In the genomic region with DNA sequence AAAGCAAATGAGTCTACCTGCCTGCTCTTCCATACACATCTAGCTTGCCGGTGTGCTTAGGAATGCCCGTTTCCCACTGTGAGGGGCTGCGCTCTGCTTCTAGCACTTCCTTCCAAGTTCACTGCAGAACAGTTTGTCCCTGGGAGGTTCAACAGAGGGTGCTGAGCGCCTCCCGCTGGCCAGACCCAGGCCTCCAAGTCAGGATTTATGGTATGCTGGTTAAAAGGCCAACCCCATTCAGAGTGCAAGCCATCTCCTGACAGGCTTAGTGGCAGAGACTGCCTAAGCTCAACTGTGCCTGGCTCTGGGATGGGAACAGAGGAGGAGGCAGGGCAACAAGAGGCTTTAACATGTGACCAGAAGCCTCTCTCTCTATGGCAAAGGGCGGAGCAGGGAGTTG, we compare ENCODE assay signal across 9 mouse cellular contexts.
DNase-seq lines count a peak whose midpoint lies in the region; ATAC-seq and TF ChIP-seq lines count a peak whose summit lies in the region.
"Had no signal": no experiment of that assay in that cellular context is flagged by ENCODE, and none has a peak within 500 bp of the region (broad histone marks: within the 10 kb centered on the region; RNA-seq: fewer than 3 reads in every experiment).

No protein-coding gene starts in this region.

- 27% methylated on average over 6 of the region's 6 CpGs for WGBS in kidney, embryonic 16.5 days
- 37% methylated on average over 6 of the region's 6 CpGs for WGBS in heart, embryonic 16.5 days
- 23% methylated on average over 6 of the region's 6 CpGs for WGBS in neural tube, embryonic 11.5 days

- peak; percentile 62 for DNase-seq in kidney, adult 11 months
- DNase-seq in ZHBTc4 (ENCODE audit: low read depth, low spot score) = peak; percentile 89
- DNase-seq in layer of hippocampus, postnatal 10 days (ENCODE audit: low spot score in 2 of 2) = peak; percentile 53 to 59
- DNase-seq in neural tube, embryonic 11.5 days (ENCODE audit: low spot score) = peak; percentile 46
- DNase-seq in yolk sac, embryonic 10.5 days (ENCODE audit: low spot score) = peak; percentile 36

- H3K4me3 ChIP-seq in kidney, embryonic 16.5 days (ENCODE audit: low read length) = no peak overlapping the region
- H3K4me3 ChIP-seq in cortical plate, adult 2 months (ENCODE audit: insufficient read depth, low read length) = no peak overlapping the region
- H3K4me3 ChIP-seq in heart, embryonic 16.5 days (ENCODE audit: low read length) = no peak overlapping the region
- no peak overlapping the region for H3K4me3 ChIP-seq in neural tube, embryonic 11.5 days (ENCODE audit: low read depth, low read length)
- H3K4me3 ChIP-seq: limb, embryonic 12.5 days had no signal

- TF ChIP-seq CTCF in cortical plate, adult 2 months (IDR thresholded peaks at IDR 0.05; ENCODE audit: extremely low read depth, insufficient read depth, low read length) = 0 out of 2 replicates have a peak, but pooled peaks have one; percentile 16

- H3K36me3 ChIP-seq in kidney, embryonic 16.5 days (ENCODE audit: insufficient read depth, low read length) = no peaks in the 10 kb centered on the region
- no peaks in the 10 kb centered on the region for H3K36me3 ChIP-seq in heart, embryonic 16.5 days (ENCODE audit: control insufficient read depth, insufficient read depth)
- no peaks in the 10 kb centered on the region for H3K36me3 ChIP-seq in neural tube, embryonic 11.5 days (ENCODE audit: control insufficient read depth, insufficient read depth, low read length)
- H3K36me3 ChIP-seq: limb, embryonic 12.5 days had no signal

- no peak overlapping the region for H3K4me2 ChIP-seq in kidney, embryonic 16.5 days (replicated peaks; ENCODE audit: low read depth, low read length)
- no peak overlapping the region for H3K4me2 ChIP-seq in heart, embryonic 16.5 days (ENCODE audit: low read depth, low read length)
- H3K4me2 ChIP-seq in neural tube, embryonic 11.5 days (ENCODE audit: low read depth) = no peak overlapping the region
- H3K4me2 ChIP-seq: limb, embryonic 12.5 days had no signal

- no peaks in the 10 kb centered on the region for H3K9me3 ChIP-seq in kidney, embryonic 16.5 days (ENCODE audit: low read length)
- H3K9me3 ChIP-seq in heart, embryonic 16.5 days (replicated peaks; ENCODE audit: control insufficient read depth, low read length) = no peaks in the 10 kb centered on the region
- H3K9me3 ChIP-seq in neural tube, embryonic 11.5 days (ENCODE audit: control insufficient read depth, low read length) = no peaks in the 10 kb centered on the region
- H3K9me3 ChIP-seq: limb, embryonic 12.5 days had no signal

- peaks cover 8% of the 10 kb centered on the region; the same call in 1 of the 2 replicates for H3K4me1 ChIP-seq in kidney, embryonic 16.5 days (ENCODE audit: insufficient read depth, low read length)
- no peaks in the 10 kb centered on the region for H3K4me1 ChIP-seq in cortical plate, adult 2 months (ENCODE audit: control insufficient read depth, insufficient read depth, low read length)
- peaks cover 45% of the 10 kb centered on the region for H3K4me1 ChIP-seq in heart, embryonic 16.5 days (ENCODE audit: control insufficient read depth, insufficient read depth, low read length)
- H3K4me1 ChIP-seq in neural tube, embryonic 11.5 days (ENCODE audit: control insufficient read depth, insufficient read depth, low read length) = peaks cover 5% of the 10 kb centered on the region; the same call in 1 of the 2 replicates

- H3K9ac ChIP-seq in kidney, embryonic 16.5 days (replicated peaks; ENCODE audit: low read length) = no peak overlapping the region
- no peak overlapping the region for H3K9ac ChIP-seq in heart, embryonic 16.5 days (ENCODE audit: low read length)
- H3K9ac ChIP-seq in neural tube, embryonic 11.5 days (ENCODE audit: low read length) = no peak overlapping the region
- H3K9ac ChIP-seq: limb, embryonic 12.5 days had no signal

- H3K27me3 ChIP-seq in kidney, embryonic 16.5 days (ENCODE audit: insufficient read depth, low read length) = no peaks in the 10 kb centered on the region
- H3K27me3 ChIP-seq in heart, embryonic 16.5 days (ENCODE audit: control insufficient read depth, insufficient read depth, low read length) = no peaks in the 10 kb centered on the region
- no peaks in the 10 kb centered on the region for H3K27me3 ChIP-seq in neural tube, embryonic 11.5 days (ENCODE audit: control insufficient read depth, insufficient read depth, low read length)
- H3K27me3 ChIP-seq: limb, embryonic 12.5 days had no signal

- H3K27ac ChIP-seq in kidney, embryonic 16.5 days (ENCODE audit: low read length) = no peak overlapping the region
- no peak overlapping the region for H3K27ac ChIP-seq in cortical plate, adult 2 months (ENCODE audit: insufficient read depth, low read length)
- no peak overlapping the region for H3K27ac ChIP-seq in heart, embryonic 16.5 days (ENCODE audit: low read length)
- H3K27ac ChIP-seq in neural tube, embryonic 11.5 days (ENCODE audit: low read depth, low read length) = no peak overlapping the region
- H3K27ac ChIP-seq: limb, embryonic 12.5 days had no signal

- no peak for ATAC-seq in kidney, embryonic 16.5 days (ENCODE audit: low FRiP score, low TSS enrichment)
- peak; percentile 32 for ATAC-seq in heart, embryonic 16.5 days (replicated peaks; ENCODE audit: extremely low read depth, insufficient read depth, low FRiP score)
- ATAC-seq in neural tube, embryonic 11.5 days (ENCODE audit: insufficient read depth, low FRiP score, low TSS enrichment) = no peak

- TF ChIP-seq POLR2A in cortical plate, adult 2 months (IDR thresholded peaks at IDR 0.05; ENCODE audit: extremely low read depth, insufficient read depth, low read length) = no peak

Comparison
In these comparisons a context has a peak if more than half of its experiments do, and no peak if none do; other contexts are left out.
1. DNase-seq: peak in every context shown above with its lines; median percentile 89 in ZHBTc4; 62 in kidney, adult 11 months; 56 in layer of hippocampus, postnatal 10 days; 46 in neural tube, embryonic 11.5 days; 36 in yolk sac, embryonic 10.5 days.